Mouse (Mus musculus): Measurements from ENCODE around the gene Rgs3. TPM values are rescaled to one million over a fixed set of nuclear protein-coding genes. Genes with fewer than 3 reads are reported as not detected.

The Rgs3 gene
- total and polyA plus RNA-seq, 2 experiments = 9.6 to 13.0 TPM

GRCm38 (mm10) chr4:62698521-62698920 lies 138.9 kb downstream of the Rgs3 start:
- H3K79me2 ChIP-seq (ENCODE audit: control insufficient read depth, insufficient read depth, low read length) = peaks cover 3% of the 10 kb centered on the region; the same call in 1 of the 2 replicates
- no peak for TF ChIP-seq CTCF (IDR thresholded peaks at IDR 0.05; ENCODE audit: low read depth, low read length)
- no peak for TF ChIP-seq POLR2A (IDR thresholded peaks at IDR 0.05; ENCODE audit: extremely low read depth, insufficient read depth, low read length)
- no peak overlapping the region for H3K27ac ChIP-seq (replicated peaks; ENCODE audit: insufficient read depth, low read depth, low read length)
- H3K4me3 ChIP-seq (ENCODE audit: insufficient read depth, low read depth, low read length) = no peak overlapping the region
- WGBS = 72% methylated on average over 3 of the region's 3 CpGs
- DNase-seq (ENCODE audit: extremely low read depth, low read depth, low spot score) = no peak
- H3K4me1 ChIP-seq (ENCODE audit: control insufficient read depth, insufficient read depth, low read length) = peaks cover 8% of the 10 kb centered on the region; the same call in 1 of the 2 replicates
- H3K36me3 ChIP-seq (ENCODE audit: control insufficient read depth, insufficient read depth, low read length) = peaks cover 9% of the 10 kb centered on the region
- H3K27me3 ChIP-seq (ENCODE audit: control insufficient read depth, insufficient read depth, low read length) = no peaks in the 10 kb centered on the region
- H3K9ac ChIP-seq (ENCODE audit: low read depth, low read length) = no peak overlapping the region

GRCm38 (mm10) chr4:62699191-62699812 lies 139.7 kb downstream of the Rgs3 start:
- Histone ChIP-seq H3K27ac (replicated peaks; ENCODE audit: insufficient read depth, low read depth, low read length) (peak overlapping the region; percentile 80), H3K79me2 (ENCODE audit: control insufficient read depth, insufficient read depth, low read length) (peaks cover 3% of the 10 kb centered on the region; the same call in 1 of the 2 replicates), H3K4me3 (ENCODE audit: insufficient read depth, low read depth, low read length) (peak overlapping the region; percentile 63), H3K9ac (ENCODE audit: low read depth, low read length) (peak overlapping the region; percentile 80), H3K36me3 (ENCODE audit: control insufficient read depth, insufficient read depth, low read length) (peaks cover 13% of the 10 kb centered on the region), H3K4me1 (ENCODE audit: control insufficient read depth, insufficient read depth, low read length) (peaks cover 5% of the 10 kb centered on the region; the same call in 1 of the 2 replicates), H3K27me3 (ENCODE audit: control insufficient read depth, insufficient read depth, low read length) (no peaks in the 10 kb centered on the region)
- WGBS = 12% methylated on average over 10 of the region's 10 CpGs
- peak; percentile 24; the same call in 1 of the 2 replicates for TF ChIP-seq CTCF (IDR thresholded peaks at IDR 0.05; ENCODE audit: low read depth, low read length)
- TF ChIP-seq POLR2A (IDR thresholded peaks at IDR 0.05; ENCODE audit: extremely low read depth, insufficient read depth, low read length) = peak; percentile 98
- peak; percentile 82 for DNase-seq (ENCODE audit: extremely low read depth, low read depth, low spot score)

- Histone ChIP-seq H3K27me3 (ENCODE audit: control insufficient read depth, insufficient read depth, low read length) (no peaks in the 10 kb centered on the region), H3K79me2 (ENCODE audit: control insufficient read depth, insufficient read depth, low read length) (peaks cover 3% of the 10 kb centered on the region; the same call in 1 of the 2 replicates), H3K9ac (ENCODE audit: low read depth, low read length) (peak overlapping the region; percentile 80), H3K36me3 (ENCODE audit: control insufficient read depth, insufficient read depth, low read length) (peaks cover 13% of the 10 kb centered on the region), H3K27ac (replicated peaks; ENCODE audit: insufficient read depth, low read depth, low read length) (peak overlapping the region; percentile 80), H3K4me1 (ENCODE audit: control insufficient read depth, insufficient read depth, low read length) (peaks cover 5% of the 10 kb centered on the region; the same call in 1 of the 2 replicates), H3K4me3 (ENCODE audit: insufficient read depth, low read depth, low read length) (peak overlapping the region; percentile 63)
- 22% methylated on average over 5 of the region's 5 CpGs for WGBS
- TF ChIP-seq CTCF (IDR thresholded peaks at IDR 0.05; ENCODE audit: low read depth, low read length) (no peak), POLR2A (IDR thresholded peaks at IDR 0.05; ENCODE audit: extremely low read depth, insufficient read depth, low read length) (no peak)
- peak; percentile 80 for DNase-seq (ENCODE audit: extremely low read depth, low read depth, low spot score)
Measured at GRCm38 (mm10) chr4:62700426-62700825, 140.8 kb downstream of the Rgs3 start.

GRCm38 (mm10) chr4:62703151-62703550 lies 143.5 kb downstream of the Rgs3 start:
- 69% methylated on average over 9 of the region's 9 CpGs for WGBS
- Histone ChIP-seq H3K27ac (replicated peaks; ENCODE audit: insufficient read depth, low read depth, low read length) (no peak overlapping the region), H3K9ac (ENCODE audit: low read depth, low read length) (no peak overlapping the region), H3K4me1 (ENCODE audit: control insufficient read depth, insufficient read depth, low read length) (peaks cover 3% of the 10 kb centered on the region; the same call in 1 of the 2 replicates), H3K79me2 (ENCODE audit: control insufficient read depth, insufficient read depth, low read length) (peaks cover 3% of the 10 kb centered on the region; the same call in 1 of the 2 replicates), H3K36me3 (ENCODE audit: control insufficient read depth, insufficient read depth, low read length) (peaks cover 13% of the 10 kb centered on the region), H3K4me3 (ENCODE audit: insufficient read depth, low read depth, low read length) (no peak overlapping the region), H3K27me3 (ENCODE audit: control insufficient read depth, insufficient read depth, low read length) (no peaks in the 10 kb centered on the region)
- DNase-seq (ENCODE audit: extremely low read depth, low read depth, low spot score) = no peak
- TF ChIP-seq CTCF (IDR thresholded peaks at IDR 0.05; ENCODE audit: low read depth, low read length) (no peak), POLR2A (IDR thresholded peaks at IDR 0.05; ENCODE audit: extremely low read depth, insufficient read depth, low read length) (no peak)

GRCm38 (mm10) chr4:62704204-62704603 lies 144.6 kb downstream of the Rgs3 start:
- peaks cover 13% of the 10 kb centered on the region for H3K36me3 ChIP-seq (ENCODE audit: control insufficient read depth, insufficient read depth, low read length)
- no peak for DNase-seq (ENCODE audit: extremely low read depth, low read depth, low spot score)
- no peak overlapping the region for H3K4me3 ChIP-seq (ENCODE audit: insufficient read depth, low read depth, low read length)
- H3K27ac ChIP-seq (replicated peaks; ENCODE audit: insufficient read depth, low read depth, low read length) = no peak overlapping the region
- no peaks in the 10 kb centered on the region for H3K27me3 ChIP-seq (ENCODE audit: control insufficient read depth, insufficient read depth, low read length)
- H3K79me2 ChIP-seq (ENCODE audit: control insufficient read depth, insufficient read depth, low read length) = peaks cover 3% of the 10 kb centered on the region; the same call in 1 of the 2 replicates
- H3K9ac ChIP-seq (ENCODE audit: low read depth, low read length) = no peak overlapping the region
- TF ChIP-seq POLR2A (IDR thresholded peaks at IDR 0.05; ENCODE audit: extremely low read depth, insufficient read depth, low read length) = no peak
- no peak for TF ChIP-seq CTCF (IDR thresholded peaks at IDR 0.05; ENCODE audit: low read depth, low read length)
- 93% methylated on average over 13 of the region's 13 CpGs for WGBS
- H3K4me1 ChIP-seq (ENCODE audit: control insufficient read depth, insufficient read depth, low read length) = peaks cover 3% of the 10 kb centered on the region; the same call in 1 of the 2 replicates

GRCm38 (mm10) chr4:62705013-62705412 lies 145.4 kb downstream of the Rgs3 start:
- Histone ChIP-seq H3K79me2 (ENCODE audit: control insufficient read depth, insufficient read depth, low read length) (peaks cover 2% of the 10 kb centered on the region; the same call in 1 of the 2 replicates), H3K27me3 (ENCODE audit: control insufficient read depth, insufficient read depth, low read length) (no peaks in the 10 kb centered on the region), H3K4me3 (ENCODE audit: insufficient read depth, low read depth, low read length) (no peak overlapping the region), H3K36me3 (ENCODE audit: control insufficient read depth, insufficient read depth, low read length) (peaks cover 13% of the 10 kb centered on the region), H3K9ac (ENCODE audit: low read depth, low read length) (no peak overlapping the region), H3K4me1 (ENCODE audit: control insufficient read depth, insufficient read depth, low read length) (peaks cover 3% of the 10 kb centered on the region; the same call in 1 of the 2 replicates), H3K27ac (replicated peaks; ENCODE audit: insufficient read depth, low read depth, low read length) (no peak overlapping the region)
- DNase-seq (ENCODE audit: extremely low read depth, low read depth, low spot score) = no peak
- 86% methylated on average over 10 of the region's 10 CpGs for WGBS
- no peak for TF ChIP-seq CTCF (IDR thresholded peaks at IDR 0.05; ENCODE audit: low read depth, low read length)
- no peak for TF ChIP-seq POLR2A (IDR thresholded peaks at IDR 0.05; ENCODE audit: extremely low read depth, insufficient read depth, low read length)
